Mouse (Mus musculus): ENCODE results near the gene Rhbg.

Gene Rhbg

GRCm38 (mm10) chr3:88262346-88262745 is 7.8 kb upstream of the Rhbg start:
- no peak for DNase-seq (ENCODE audit: low read depth in 2 of 2, low spot score in 2 of 2)

GRCm38 (mm10) chr3:88256382-88256781 is 1.9 kb upstream of the Rhbg start:
- DNase-seq (ENCODE audit: low read depth in 2 of 2, low spot score in 2 of 2) = no peak

GRCm38 (mm10) chr3:88255950-88256349 is 1.4 kb upstream of the Rhbg start:
- DNase-seq (ENCODE audit: low read depth in 2 of 2, low spot score in 2 of 2) = no peak

- DNase-seq (ENCODE audit: low read depth in 2 of 2, low spot score in 2 of 2) = no peak
Measured at GRCm38 (mm10) chr3:88252739-88253138, 1.8 kb downstream of the Rhbg start.

GRCm38 (mm10) chr3:88248406-88248805 is 6.1 kb downstream of the Rhbg start:
- DNase-seq (ENCODE audit: low read depth in 2 of 2, low spot score in 2 of 2) = no peak

- DNase-seq (ENCODE audit: low read depth in 2 of 2, low spot score in 2 of 2) = no peak
Measured at GRCm38 (mm10) chr3:88247666-88248065, 6.8 kb downstream of the Rhbg start.

GRCm38 (mm10) chr3:88245811-88246210 is 8.7 kb downstream of the Rhbg start:
- peak; percentile 71 to 79 for DNase-seq (ENCODE audit: low read depth in 2 of 2, low spot score in 2 of 2)

GRCm38 (mm10) chr3:88244071-88244470 is 10.4 kb downstream of the Rhbg start:
- peak; percentile 46 to 60 for DNase-seq (ENCODE audit: low read depth in 2 of 2, low spot score in 2 of 2)

- DNase-seq (ENCODE audit: low read depth in 2 of 2, low spot score in 2 of 2) = peak; percentile 66 to 70
Measured at GRCm38 (mm10) chr3:88242531-88242930, 12.0 kb downstream of the Rhbg start.

GRCm38 (mm10) chr3:88241045-88241786 is 13.3 kb downstream of the Rhbg start:
- no peak for DNase-seq (ENCODE audit: low read depth in 2 of 2, low spot score in 2 of 2)

GRCm38 (mm10) chr3:88239446-88239845 is 15.1 kb downstream of the Rhbg start:
- no peak for DNase-seq (ENCODE audit: low read depth in 2 of 2, low spot score in 2 of 2)

- no peak for DNase-seq (ENCODE audit: low read depth in 2 of 2, low spot score in 2 of 2)
Measured at GRCm38 (mm10) chr3:88238866-88239391, 15.6 kb downstream of the Rhbg start.

GRCm38 (mm10) chr3:88237556-88238194 is 16.8 kb downstream of the Rhbg start:
- peak in 1 of 2 experiments; percentile 37 for DNase-seq (ENCODE audit: low read depth in 2 of 2, low spot score in 2 of 2)

- no peak for DNase-seq (ENCODE audit: low read depth in 2 of 2, low spot score in 2 of 2)
Measured at GRCm38 (mm10) chr3:88237161-88237555, 17.4 kb downstream of the Rhbg start.

- no peak for DNase-seq (ENCODE audit: low read depth in 2 of 2, low spot score in 2 of 2)
Measured at GRCm38 (mm10) chr3:88235616-88236015, 18.9 kb downstream of the Rhbg start.

GRCm38 (mm10) chr3:88235216-88235615 is 19.3 kb downstream of the Rhbg start:
- DNase-seq (ENCODE audit: low read depth in 2 of 2, low spot score in 2 of 2) = peak in 1 of 2 experiments; percentile 28

- DNase-seq (ENCODE audit: low read depth in 2 of 2, low spot score in 2 of 2) = no peak
Measured at GRCm38 (mm10) chr3:88234041-88234440, 20.5 kb downstream of the Rhbg start.

- DNase-seq (ENCODE audit: low read depth in 2 of 2, low spot score in 2 of 2) = no peak
Measured at GRCm38 (mm10) chr3:88232851-88233649, 21.5 kb downstream of the Rhbg start.

- DNase-seq (ENCODE audit: low read depth in 2 of 2, low spot score in 2 of 2) = no peak
Measured at GRCm38 (mm10) chr3:88232301-88232702, 22.2 kb downstream of the Rhbg start.

- no peak for DNase-seq (ENCODE audit: low read depth in 2 of 2, low spot score in 2 of 2)
Measured at GRCm38 (mm10) chr3:88231061-88231641, 23.4 kb downstream of the Rhbg start.
